Mouse (Mus musculus): ENCODE measurements around the gene Degs1.
A peak's percentile ranks its signal among the peaks of the same experiment; 100 is the strongest.

Degs1 gene

DNA sequence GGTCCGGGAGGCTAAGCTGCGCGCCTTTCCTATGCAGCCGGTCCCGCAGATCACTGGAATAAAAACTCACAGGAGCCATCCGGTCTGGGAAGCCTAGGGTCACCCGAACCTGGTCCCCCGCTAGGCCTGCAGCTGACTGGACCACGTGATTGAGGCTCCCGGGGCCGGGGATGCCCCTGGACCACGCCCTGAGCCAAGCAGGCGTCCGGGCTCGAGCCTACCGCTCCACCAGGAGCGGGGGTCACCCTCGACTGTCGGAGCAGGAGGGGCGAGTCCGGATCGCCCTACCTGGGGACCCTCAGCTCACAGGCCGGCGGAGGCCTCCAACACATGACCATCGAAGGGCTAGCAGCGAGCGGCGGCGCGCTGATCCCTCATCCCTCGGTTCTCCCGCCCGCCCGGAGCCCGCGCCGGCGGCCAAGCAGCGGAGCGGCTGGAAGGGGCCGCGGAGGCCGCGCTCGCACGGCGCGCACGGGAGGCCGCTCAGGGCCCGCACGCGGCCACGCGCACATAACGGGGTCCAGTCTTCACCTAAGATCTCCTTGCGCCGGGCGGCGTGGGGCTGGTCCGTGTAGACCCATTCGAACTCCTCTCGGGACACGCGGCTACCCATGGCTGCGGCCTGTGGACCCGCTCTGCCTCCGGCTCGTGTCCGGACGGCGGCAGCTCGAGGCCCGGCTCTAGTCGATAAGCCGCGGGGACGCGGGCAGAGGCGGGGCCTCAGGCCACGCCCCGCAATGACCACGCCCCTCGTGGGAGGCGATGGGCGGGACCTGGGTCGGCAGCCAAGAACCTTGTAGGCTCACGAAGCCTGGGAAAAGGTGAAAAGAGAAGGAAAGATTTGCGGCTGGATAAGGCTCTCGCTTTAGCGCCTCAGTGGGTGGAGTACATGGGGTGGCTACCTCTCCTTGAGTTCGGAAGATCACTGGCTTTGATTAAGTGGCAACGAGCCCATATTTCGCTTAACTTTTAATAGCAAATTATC is at the start of gene Degs1:
TSS of gene Degs1 (minus strand) at position 714 of the 985 bp plus-strand sequence.
- DNase-seq (ENCODE audit: low spot score in 2 of 2): peak; percentile 93 to 95

DNA sequence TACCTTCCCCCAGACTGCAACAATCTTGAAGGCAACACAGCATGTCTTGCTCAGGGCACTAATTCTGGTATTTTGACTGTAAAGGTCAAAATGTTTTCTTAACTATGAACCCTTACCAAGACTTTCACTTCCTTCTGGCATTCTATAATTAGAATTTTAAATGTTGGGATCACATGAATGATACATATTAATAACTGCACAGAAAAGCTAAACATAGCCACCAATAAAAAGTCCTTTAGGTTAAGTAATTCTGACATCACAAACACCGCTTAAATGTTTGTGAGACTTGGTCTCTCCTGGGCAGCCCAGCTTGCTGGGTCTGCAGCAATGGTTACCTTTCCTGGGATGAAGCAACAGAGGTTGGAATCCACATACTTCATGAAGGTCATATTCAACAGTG is 43.3 kb upstream of the Degs1 start:
- no peak for DNase-seq (ENCODE audit: low spot score in 2 of 2)

DNA sequence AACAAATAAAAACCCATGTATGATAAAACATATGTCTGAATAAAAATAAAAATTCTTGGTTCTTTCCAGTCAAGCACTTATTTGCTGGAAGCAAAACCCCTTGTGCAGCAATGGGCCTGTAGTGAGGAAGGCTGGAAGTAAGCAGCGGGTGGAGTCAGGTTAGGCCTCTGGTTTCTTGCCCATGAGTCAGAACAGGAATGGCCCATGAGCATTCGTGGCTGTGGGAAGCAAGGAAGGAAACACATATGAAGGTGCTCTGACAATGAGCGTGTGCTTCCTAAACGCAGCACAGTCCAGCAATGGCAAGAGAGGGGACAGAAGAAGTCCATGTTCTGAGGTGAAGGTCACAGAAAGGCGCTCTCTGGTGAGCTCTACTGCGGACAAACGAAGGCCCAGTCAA is 41.9 kb upstream of the Degs1 start:
- DNase-seq (ENCODE audit: low spot score in 2 of 2): no peak

DNA sequence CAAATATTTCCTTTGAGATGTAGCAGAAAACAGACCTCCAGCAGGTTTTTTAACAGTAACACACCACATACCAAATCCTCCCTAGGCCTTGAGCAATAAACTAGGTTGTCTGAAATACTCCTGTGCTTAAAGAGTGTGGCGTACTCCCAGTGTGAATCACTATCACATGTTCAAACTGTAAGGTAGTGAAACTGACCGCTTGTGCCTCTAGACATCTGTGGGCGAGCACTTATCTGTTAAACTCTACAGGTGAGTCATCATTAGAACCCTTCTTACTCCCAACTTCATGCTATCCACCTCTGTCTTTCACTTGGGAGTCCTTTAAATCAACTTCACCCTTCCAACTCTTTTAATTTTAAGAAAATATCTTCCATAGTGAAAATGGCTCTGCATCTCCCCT is 40.5 kb upstream of the Degs1 start:
- DNase-seq (ENCODE audit: low spot score in 2 of 2): no peak

DNA sequence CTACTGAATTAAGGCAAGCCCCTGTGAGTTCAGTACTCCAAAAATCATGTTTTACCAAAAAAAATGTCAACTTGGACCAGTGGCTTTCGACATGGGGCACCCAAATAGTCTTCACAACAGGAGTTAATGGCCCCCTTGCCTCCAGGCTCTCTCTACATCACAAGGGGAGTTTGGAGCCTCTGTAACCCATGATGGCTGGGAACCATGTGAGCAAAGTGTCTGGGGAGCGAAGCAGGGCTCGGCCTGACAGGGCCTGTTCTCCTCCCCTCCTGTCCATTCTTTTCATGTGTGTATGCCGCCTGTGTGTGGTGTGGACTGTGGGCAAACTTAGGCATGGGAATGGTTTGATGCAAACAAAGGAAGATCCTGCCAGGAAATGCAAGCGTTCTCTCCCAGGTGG is 31.6 kb upstream of the Degs1 start:
- DNase-seq (ENCODE audit: low spot score in 2 of 2): no peak

DNA sequence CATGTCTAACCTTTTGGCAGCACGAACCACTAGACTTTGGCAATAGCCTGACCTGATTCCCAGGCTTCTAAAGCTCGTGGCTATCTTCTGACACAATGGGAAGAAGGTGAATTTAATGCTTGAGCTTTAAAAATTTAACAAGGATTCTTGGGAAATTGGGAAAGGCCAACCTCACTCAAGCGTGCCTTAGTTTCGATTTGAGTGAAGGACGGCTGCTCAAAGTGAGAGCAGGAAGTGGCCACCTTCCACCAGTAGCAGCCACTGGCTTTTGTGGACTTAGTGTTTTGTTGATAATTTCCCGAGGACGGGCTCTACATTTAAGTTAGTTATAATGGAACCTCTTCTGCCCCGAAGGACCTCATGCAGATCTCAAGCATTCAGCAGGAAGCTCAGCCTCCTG is 30.6 kb upstream of the Degs1 start:
- DNase-seq (ENCODE audit: low spot score in 2 of 2): no peak

DNA sequence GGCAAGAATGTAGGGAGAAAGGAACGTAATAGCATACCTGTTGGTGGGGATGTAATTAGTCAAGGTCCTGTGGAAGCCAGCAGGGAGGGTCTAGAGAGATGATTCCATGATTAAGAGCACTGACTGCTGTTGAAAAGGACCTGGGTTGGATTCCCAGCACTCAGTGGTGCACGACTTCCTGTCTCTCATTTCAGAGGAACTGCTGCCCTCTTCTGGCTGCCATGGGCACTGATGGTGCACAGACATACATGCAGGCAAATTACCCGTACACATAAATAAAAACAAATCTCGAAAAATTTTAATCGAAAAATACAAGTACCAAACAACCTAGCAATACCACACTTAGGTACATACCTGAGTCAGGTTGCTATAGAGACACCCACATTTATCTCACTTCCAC is 28.8 kb upstream of the Degs1 start:
- no peak for DNase-seq (ENCODE audit: low spot score in 2 of 2)

DNA sequence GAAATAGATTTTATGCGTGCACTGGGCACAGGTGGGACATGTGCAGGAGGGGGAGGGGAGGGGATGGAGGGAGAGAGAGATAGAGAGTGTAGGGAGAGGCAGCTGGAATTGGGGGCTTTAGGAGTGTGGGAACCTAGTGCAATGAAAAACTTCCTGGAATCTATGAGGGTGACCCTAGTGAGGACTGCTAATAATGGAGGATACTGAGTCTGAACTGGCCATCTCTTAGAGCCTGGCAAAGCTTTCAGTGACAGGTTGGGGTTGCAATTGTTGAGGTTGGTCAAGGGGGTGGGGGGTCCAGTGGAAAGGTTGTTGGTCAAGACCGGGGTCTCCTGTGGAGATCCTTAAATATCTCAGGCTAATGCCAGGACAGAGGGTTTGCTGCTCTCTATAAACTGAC is 27.7 kb upstream of the Degs1 start:
- no peak for DNase-seq (ENCODE audit: low spot score in 2 of 2)

DNA sequence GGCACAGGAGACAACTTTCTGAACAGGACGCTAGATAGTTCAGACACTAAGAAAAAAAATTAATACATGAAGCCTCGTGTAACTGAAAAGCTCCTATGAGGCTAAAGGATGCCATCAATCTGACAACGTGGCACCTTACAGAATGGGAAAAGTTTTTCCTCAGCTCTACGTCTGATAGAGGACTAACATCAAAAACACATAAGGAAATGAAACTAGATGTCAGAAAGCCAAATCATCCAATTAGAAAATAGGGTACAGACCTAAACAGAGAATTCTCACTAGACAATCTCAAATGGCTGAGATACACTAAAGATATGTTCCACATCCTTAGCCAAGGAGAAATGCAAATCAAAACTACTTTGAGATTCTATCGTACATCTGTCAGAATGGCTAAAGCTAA is 26.8 kb upstream of the Degs1 start:
- DNase-seq (ENCODE audit: low spot score in 2 of 2): no peak

DNA sequence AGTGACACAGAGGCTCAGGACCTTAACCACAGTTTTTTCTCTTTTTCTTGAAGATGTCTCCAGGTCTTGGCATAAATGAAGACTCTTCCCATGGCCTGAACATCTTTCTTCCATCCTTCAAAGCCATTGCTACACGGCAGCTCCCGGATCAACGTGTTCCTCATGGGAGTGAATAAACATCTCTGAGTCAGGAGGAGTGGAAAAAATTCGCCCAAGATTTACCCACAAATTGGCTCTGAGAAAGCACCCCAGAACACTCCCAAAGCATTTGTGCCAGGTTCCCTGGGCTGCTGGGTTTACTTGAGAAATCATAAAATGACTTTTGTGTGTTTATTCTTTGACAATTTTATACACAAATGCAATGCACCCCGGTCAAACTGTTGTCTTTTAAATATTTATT is 20.3 kb upstream of the Degs1 start:
- DNase-seq (ENCODE audit: low spot score in 2 of 2): peak in 1 of 2 experiments; percentile 9

DNA sequence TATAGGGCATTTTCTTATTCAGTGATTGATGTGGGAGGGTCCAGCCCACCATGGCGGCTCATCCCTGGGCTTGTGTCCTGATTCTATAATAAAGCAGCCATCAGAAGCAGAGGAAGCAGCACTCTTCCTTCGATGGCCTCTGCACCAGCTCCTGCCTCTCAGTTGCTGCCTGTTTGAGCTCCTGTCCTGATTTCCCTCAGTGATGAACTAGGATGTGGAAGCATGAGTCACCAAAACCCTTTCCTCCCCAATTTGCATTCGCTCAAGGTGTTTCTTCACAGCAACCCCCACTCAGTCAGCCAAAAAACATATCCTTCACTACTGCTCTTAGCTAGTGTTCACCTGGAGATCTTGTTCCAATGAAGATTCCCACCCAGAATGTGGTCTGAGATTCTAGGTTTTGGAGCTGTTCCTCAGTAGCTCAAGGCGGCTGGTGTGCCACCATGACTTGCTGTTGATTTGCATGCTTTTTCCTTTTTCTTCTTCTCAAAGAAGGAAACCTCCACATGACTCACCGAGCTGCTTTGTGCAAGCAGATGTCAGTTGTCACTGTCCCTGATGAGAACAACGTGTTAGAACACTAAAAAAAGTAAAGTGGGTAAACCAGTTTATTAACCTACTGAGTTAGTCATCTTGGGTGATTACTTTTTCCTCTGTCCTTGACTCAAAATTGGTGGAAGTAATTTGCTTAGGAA is 19.7 kb upstream of the Degs1 start:
- peak in 1 of 2 experiments; percentile 19 for DNase-seq (ENCODE audit: low spot score in 2 of 2)

DNA sequence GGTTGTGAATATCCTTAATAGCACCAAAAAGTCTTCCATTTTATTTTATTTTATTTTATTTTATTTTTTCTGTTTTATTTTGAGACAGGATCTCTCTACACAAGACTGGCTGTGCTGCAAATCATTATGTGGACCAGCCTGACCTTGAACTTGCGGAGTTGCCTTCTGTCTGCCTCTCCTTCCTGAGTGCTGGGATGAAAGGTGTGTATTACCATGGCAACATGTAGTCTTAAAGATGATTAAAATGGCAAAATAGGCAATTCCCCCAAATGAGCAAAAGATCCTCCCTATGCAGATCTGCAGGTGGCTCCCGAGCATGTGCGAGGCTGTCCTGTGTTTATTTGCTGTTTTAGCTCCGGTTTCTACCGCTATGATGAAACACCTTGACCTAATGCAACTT is 15.2 kb upstream of the Degs1 start:
- peak in 1 of 2 experiments; percentile 10 for DNase-seq (ENCODE audit: low spot score in 2 of 2)

DNA sequence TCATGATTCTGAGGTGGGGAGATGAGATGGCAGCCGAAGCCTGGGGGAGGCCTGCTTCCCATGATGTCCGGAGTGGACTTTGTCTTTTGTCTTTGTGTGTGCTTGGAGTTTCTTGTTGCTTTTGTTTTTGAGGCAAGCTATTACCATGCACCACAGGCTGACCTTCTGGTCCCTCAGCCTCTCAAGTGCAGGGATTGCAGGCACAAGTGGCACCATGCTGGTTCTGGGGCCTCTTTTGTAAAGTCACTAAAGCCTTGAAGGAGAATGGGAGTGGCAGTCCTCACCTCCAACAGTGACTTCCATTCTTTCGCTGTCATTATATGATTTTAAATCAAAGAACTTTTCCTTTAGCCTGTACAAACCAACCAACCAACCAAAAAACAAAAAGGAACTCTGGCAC is 14.6 kb upstream of the Degs1 start:
- peak in 1 of 2 experiments; percentile 35 for DNase-seq (ENCODE audit: low spot score in 2 of 2)

DNA sequence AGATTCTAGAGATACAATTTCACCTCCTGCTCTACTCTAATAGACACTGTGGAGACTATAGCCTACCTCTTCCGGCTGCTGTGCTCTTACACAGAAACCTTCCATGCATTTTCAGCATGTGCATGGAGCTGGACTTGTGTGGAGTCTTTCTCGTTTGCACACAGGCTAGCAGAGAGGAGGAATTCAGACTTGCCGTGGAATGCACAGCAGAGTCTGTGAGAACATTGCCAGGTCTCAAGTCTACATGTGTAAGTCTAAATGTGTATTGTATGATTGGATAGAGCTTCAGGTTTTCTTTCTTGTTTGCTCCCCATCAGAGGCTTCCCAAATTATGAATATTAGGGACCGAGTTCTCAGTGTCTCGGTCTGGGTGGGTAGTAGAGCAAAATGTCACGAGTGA is 14.2 kb upstream of the Degs1 start:
- peak in 1 of 2 experiments; percentile 33 for DNase-seq (ENCODE audit: low spot score in 2 of 2)

DNA sequence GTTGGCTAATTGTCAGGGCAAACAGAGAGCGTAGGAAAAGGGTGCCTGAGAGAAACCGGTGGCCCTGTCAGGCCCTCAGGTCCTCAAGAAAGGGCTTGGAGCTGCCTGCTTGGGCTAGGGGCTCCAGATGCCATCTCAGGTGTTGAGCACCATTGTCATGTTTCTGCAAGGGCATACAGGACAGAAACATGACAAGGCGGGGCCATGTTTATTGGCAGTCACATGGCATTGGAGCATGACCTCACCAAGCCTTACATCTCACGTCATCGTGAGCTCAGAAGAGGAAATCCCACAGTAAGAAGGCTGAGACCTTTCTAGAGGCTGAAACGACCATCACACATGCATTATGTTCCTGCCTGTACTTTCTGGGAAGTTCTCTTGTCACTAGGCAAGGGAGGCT is 13.5 kb upstream of the Degs1 start:
- peak in 1 of 2 experiments; percentile 50 for DNase-seq (ENCODE audit: low spot score in 2 of 2)

DNA sequence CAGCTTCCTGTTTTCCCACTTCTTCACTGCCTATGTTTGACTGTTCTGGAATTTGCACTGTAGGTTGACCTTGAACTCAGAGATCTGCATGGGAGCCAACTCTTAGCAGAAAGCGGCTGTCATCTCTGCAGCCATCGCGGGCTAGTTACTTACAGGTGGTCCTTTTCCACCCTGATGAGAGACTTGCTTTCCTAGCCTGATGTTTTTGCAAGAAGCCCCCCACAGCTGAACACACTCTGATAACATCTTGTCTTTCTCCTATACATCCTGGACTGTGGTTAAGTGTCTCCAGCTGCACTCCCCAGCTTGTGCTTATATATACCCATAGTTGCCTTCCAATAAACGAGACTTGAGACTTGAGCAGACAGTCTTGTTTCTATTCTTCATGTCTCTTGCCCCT is 9.7 kb upstream of the Degs1 start:
- DNase-seq (ENCODE audit: low spot score in 2 of 2): peak in 1 of 2 experiments; percentile 17

DNA sequence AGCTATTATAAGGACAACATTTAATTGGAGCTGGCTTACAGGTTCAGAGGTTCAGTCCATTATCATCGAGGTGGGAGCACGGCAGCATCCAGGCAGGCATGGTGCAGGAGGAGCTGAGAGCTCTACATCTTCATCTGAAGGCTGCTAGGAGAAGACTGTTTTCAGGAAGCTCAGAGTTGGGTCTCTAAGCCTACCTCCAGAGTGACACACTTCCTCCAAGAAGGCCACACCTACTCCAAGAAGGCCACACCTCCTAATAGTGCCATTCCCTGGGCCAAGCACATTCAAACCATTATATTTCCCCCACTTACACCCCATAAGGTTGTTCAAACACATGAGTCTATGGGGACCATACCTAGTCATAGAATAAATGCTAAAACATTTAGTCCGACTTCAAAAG is 8.1 kb upstream of the Degs1 start:
- peak in 1 of 2 experiments; percentile 25 for DNase-seq (ENCODE audit: low spot score in 2 of 2)

DNA sequence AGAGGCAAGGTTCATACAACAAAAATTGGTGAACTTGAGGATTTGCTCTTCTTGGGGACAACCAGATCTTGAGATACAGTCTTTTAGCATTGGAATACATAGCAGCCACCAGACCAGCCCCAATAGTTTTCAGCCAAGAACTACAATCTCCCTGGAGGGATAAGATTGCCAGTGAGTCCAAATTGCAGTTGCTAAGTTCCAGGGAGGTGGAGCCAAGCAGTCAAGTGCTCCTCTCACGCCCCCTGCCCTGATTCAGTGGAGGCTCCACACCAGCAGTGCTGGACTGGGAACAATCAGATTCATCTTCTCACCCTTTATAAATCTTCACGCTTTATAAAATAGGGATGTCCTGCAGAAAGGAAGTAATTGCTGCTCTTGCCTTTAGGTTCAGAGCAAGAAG is 7.2 kb upstream of the Degs1 start:
- DNase-seq (ENCODE audit: low spot score in 2 of 2): peak in 1 of 2 experiments; percentile 54

DNA sequence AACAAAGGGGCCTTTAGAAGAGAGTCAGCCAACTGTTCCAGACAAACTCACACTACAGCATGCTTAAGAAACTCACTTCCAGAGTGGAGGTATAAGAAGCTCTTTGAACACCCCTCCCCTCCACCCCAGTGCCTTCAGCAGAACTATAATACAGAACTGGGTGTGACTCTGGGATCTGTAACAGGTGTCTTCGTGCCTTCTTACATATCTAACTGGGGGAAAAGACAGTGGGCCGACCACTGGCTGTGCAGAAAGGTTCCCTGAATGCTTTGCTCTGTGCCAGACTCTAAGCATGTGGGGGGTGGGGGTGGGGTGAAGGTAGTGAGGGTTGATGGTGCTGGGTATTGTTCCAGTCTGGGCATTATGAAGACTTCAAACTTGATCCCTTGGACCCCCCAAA is 6.0 kb upstream of the Degs1 start:
- peak in 1 of 2 experiments; percentile 16 for DNase-seq (ENCODE audit: low spot score in 2 of 2)

DNA sequence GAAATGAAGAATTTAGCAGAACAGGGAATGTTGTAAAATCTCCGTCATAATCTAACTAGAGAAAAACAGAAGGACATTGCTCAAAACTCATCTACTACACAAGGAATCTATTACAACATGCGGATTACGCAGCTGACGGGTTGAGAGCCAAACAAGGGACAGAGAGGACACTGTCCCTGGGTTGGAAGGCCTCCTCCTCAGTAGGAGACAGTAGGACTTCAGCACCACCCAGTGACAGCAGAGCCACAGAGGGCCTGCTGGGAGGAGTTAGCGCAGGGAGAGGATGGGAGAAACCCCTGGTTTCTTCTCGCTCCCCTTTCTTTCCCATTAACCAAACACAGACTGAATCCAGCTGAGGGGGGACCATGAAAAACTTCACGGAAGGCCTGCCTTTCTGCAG is 5.2 kb upstream of the Degs1 start:
- DNase-seq (ENCODE audit: low spot score in 2 of 2): peak in 1 of 2 experiments; percentile 48

DNA sequence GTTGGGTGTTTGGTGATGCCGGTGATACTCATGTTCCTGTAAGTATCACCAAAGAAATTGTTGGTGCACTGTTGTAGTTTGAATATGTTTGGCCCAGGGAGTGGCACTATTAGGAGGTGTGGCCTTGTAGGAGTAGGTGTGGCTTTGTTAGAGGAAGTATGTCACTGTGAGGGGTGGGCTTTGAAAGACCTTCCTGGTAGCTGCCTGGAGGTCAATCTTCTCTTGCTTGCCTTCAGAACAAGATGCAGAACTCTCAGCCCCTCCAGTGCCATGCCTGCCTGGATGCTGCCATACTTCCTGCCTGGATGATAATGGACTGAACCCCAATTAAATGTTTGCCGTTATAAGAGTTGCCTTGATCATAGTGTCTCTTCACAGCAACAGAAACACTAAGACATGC is 2.2 kb upstream of the Degs1 start:
- DNase-seq (ENCODE audit: low spot score in 2 of 2): no peak

DNA sequence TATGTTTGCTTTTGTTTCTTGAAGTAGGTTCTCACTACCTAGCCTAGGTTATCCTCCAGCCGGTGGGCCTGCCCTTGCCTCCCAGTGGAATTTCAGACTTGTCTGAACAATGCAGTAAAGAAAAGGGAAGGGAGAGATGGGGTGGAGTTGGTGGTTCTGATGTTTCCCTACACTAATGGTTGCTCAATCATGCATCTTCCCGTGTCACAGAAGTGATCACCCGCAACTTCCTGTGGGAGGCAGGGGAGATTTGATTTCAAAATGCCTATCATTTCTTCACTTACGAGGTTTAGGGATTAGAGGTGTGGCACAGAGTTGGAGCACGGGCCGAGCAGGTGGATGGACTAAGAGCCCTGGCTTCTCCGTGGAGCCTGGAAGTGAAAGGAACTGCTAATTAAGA is 627 bp upstream of the Degs1 start:
- DNase-seq (ENCODE audit: low spot score in 2 of 2): peak in 1 of 2 experiments; percentile 47

DNA sequence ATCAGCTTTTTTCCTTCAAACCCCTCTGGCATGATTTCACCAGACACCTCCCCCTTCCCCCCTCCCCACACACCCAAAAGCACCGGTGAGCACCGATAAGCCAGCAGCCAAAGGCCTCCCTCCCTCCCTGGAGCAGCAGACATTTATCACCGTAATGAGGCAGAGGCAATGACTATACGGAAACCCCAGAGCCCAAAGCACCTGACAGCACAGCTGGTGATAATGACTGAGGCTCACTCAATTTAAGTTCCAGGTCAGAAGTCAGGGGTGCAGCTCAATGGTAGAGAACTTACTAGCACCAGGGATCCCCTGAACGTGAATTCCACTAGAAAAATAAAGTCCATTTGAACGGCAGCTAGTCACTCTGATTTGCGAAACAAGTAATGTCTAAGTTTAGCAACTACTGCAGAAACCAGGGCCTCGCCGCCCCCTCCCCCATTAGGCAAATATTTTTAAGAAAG is 1.3 kb downstream of the Degs1 start:
- no peak for DNase-seq (ENCODE audit: low spot score in 2 of 2)

Data from urinary bladder, postnatal 4 days (tissue).